Mouse (Mus musculus): Measurements from ENCODE around the gene Taf3. TPM values are rescaled to one million over a fixed set of nuclear protein-coding genes. Genes with fewer than 3 reads are reported as not detected.

The Taf3 gene
- total and polyA plus RNA-seq, 3 experiments, result 3.1 to 13.4 (median 6.0) TPM

DNA sequence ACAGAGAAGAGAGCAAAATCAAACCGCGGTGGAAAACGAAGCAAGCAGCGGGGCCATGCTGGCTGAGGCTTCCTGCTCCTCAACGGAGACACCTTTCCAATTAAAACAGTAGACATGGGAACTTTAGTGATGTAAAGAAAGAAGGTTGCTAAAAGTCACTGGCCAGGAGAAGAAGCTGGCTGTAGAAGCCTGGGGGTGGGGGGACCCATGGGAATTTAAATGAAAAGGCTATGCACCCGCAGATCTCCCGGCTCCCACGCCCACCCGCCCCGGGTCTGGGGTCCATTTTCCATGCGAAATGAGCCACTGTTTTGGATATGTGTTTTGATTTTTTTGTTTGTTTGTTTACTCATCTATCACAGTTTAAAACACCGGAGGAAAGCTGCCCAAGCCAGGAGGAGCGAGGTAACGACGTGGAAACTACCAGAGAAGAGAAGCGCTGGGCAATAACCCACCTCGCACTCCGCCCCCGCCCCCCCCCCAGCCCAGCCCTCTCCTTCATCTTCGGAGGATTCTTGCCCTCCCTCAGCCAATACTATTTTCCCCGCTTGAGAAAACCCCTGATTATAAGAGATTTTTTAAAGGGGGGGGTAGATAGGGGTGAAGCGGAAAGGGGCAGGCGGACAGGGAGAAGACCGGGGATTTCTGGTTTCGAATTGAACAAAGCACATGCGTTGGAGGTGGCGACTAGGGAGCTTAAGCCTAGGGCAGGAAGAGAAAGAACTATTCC, 164.4 kb downstream of the Taf3 start:
- no peak for DNase-seq (ENCODE audit: extremely low read depth)
- no peak overlapping the region for H3K4me3 ChIP-seq (replicated peaks in 1 of 3; ENCODE audit: low read depth in 2 of 3, low read length in 2 of 3, poor library complexity in 1 of 3)
- in situ Hi-C loops (cut with MboI; ENCODE audit: low pct_ligation_motif_present, low pct_unique_long_range_greater_than_20kb, low sequenced_read_pairs), result loop anchor here (25.0 kb wide), 1 partner anchor 422 kb away; no protein-coding TSS in a partner anchor
- TF ChIP-seq KAT2A (IDR thresholded peaks at IDR 0.05; ENCODE audit: insufficient replicate concordance, low read length), result no peak
- no peak for TF ChIP-seq IRF4 (IDR thresholded peaks at IDR 0.05; ENCODE audit: low read depth, low read length)
- TF ChIP-seq GABPA (IDR thresholded peaks at IDR 0.05; ENCODE audit: insufficient replicate concordance, low read depth, low read length), result no peak
- no peak for TF ChIP-seq MAZ (IDR thresholded peaks at IDR 0.05; ENCODE audit: low read depth, low read length)
- TF ChIP-seq ETS1 (conservative IDR thresholded peaks at IDR 0.05; ENCODE audit: low read depth, low read length), result no peak
- no peak for TF ChIP-seq ELF1 (IDR thresholded peaks at IDR 0.05; ENCODE audit: low read depth, low read length)
- TF ChIP-seq ZKSCAN1 (IDR thresholded peaks at IDR 0.05; ENCODE audit: borderline replicate concordance, low read depth, low read length), result no peak
- no peak for TF ChIP-seq MAX (IDR thresholded peaks at IDR 0.05; ENCODE audit: low read length)
- no peak for TF ChIP-seq HCFC1 (IDR thresholded peaks at IDR 0.05; ENCODE audit: low read depth, low read length)
- no peak for TF ChIP-seq CHD2 (IDR thresholded peaks at IDR 0.05; ENCODE audit: low read length)
- no peak for TF ChIP-seq TBP (conservative IDR thresholded peaks at IDR 0.05; ENCODE audit: low read depth, low read length)
- TF ChIP-seq JUN (IDR thresholded peaks at IDR 0.05; ENCODE audit: insufficient read depth, low read depth, low read length), result no peak
- no peak for TF ChIP-seq MYC (IDR thresholded peaks at IDR 0.05; ENCODE audit: low read depth, low read length)
- TF ChIP-seq E2F4 (IDR thresholded peaks at IDR 0.05; ENCODE audit: insufficient replicate concordance, low read depth, low read length), result no peak
- no peak for TF ChIP-seq CTCF (conservative IDR thresholded peaks at IDR 0.05 in 1 of 2, IDR thresholded peaks at IDR 0.05 in 1 of 2; ENCODE audit: low read depth in 2 of 2, low read length in 2 of 2)
- TF ChIP-seq ZC3H11A (IDR thresholded peaks at IDR 0.05; ENCODE audit: low read depth, low read length), result no peak
- H3K27ac ChIP-seq (ENCODE audit: insufficient read depth, low read depth), result no peak overlapping the region
- dilution Hi-C loops (cut with MboI; ENCODE audit: extremely low pct_ligation_motif_present, extremely low pct_unique_long_range_greater_than_20kb, low sequenced_read_pairs), result no loop called here
- H3K27me3 ChIP-seq (replicated peaks), result no peaks in the 10 kb centered on the region
- H3K9ac ChIP-seq (ENCODE audit: insufficient read depth, low read depth), result no peak overlapping the region
- no peaks in the 10 kb centered on the region for H3K4me1 ChIP-seq (ENCODE audit: control insufficient read depth in 1 of 2, insufficient read depth in 2 of 2)
- no peaks in the 10 kb centered on the region for H3K9me3 ChIP-seq (replicated peaks; ENCODE audit: low read length)
- no peaks in the 10 kb centered on the region for H3K79me2 ChIP-seq (replicated peaks; ENCODE audit: control insufficient read depth, extremely low read depth, insufficient read depth, poor library complexity, severe bottlenecking)
- H3K36me3 ChIP-seq (replicated peaks in 1 of 2; ENCODE audit: control insufficient read depth in 1 of 2, insufficient read depth in 1 of 2, low read length in 1 of 2), result no peaks in the 10 kb centered on the region
- H3K4me2 ChIP-seq (ENCODE audit: insufficient read depth, low read depth, poor library complexity, severe bottlenecking), result no peak overlapping the region

DNA sequence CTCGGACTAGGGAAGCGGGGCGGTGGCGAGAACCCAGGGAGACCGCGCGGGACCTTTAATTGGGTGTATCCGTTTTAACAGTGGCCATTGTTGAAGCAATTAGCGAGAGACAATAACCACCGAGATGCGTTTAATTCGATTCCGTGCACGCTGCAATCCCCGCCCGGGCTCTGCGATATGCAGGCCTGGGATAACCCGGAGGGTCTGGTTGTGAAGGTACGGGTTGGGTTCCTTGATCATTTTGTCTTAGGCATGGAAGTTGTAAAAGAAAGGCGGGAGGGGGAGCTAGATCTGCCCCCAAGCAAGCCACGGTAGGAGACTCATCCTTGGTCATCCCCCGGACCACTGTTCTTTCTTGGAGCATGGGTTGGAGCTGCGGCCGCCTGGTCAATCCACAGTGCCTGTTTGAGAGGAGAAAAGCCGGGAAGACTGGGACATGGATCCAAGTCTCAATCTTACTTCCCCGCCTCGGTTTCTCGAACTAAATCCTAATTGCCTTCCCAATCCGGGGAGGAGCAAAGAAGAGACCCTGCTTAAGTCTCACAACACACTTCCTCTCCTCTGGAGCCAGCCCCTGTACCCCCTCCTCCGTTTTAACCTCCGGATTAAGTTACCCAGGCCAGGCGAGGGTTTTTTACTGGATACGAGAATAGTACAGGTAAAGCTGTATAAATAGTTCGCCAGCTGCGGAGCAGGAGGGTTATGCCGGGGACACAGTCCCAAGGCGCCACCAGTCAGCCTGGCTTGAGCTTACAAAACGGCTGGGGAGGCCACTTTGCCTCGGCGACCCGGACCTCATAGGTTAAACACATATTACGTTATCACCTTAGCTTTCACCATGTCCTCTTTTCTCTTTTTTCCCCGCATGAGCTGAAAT, 165.2 kb downstream of the Taf3 start:
- dilution Hi-C loops (cut with MboI; ENCODE audit: extremely low pct_ligation_motif_present, extremely low pct_unique_long_range_greater_than_20kb, low sequenced_read_pairs), result no loop called here
- Histone ChIP-seq H3K9me3 (replicated peaks; ENCODE audit: low read length) (no peaks in the 10 kb centered on the region), H3K36me3 (replicated peaks in 1 of 2; ENCODE audit: control insufficient read depth in 1 of 2, insufficient read depth in 1 of 2, low read length in 1 of 2) (no peaks in the 10 kb centered on the region), H3K4me2 (ENCODE audit: insufficient read depth, low read depth, poor library complexity, severe bottlenecking) (no peak overlapping the region), H3K79me2 (replicated peaks; ENCODE audit: control insufficient read depth, extremely low read depth, insufficient read depth, poor library complexity, severe bottlenecking) (no peaks in the 10 kb centered on the region), H3K4me3 (replicated peaks in 1 of 3; ENCODE audit: low read depth in 2 of 3, low read length in 2 of 3, poor library complexity in 1 of 3) (no peak overlapping the region), H3K9ac (ENCODE audit: insufficient read depth, low read depth) (no peak overlapping the region), H3K4me1 (ENCODE audit: control insufficient read depth in 1 of 2, insufficient read depth in 2 of 2) (no peaks in the 10 kb centered on the region), H3K27me3 (replicated peaks) (no peaks in the 10 kb centered on the region), H3K27ac (ENCODE audit: insufficient read depth, low read depth) (no peak overlapping the region)
- no peak for DNase-seq (ENCODE audit: extremely low read depth)
- TF ChIP-seq USF2 (conservative IDR thresholded peaks at IDR 0.05; ENCODE audit: low read depth, low read length) (no peak), CTCF (conservative IDR thresholded peaks at IDR 0.05 in 1 of 2, IDR thresholded peaks at IDR 0.05 in 1 of 2; ENCODE audit: low read depth in 2 of 2, low read length in 2 of 2) (no peak), MYC (IDR thresholded peaks at IDR 0.05; ENCODE audit: low read depth, low read length) (no peak), CHD1 (IDR thresholded peaks at IDR 0.05; ENCODE audit: low read depth, low read length) (no peak), ZC3H11A (IDR thresholded peaks at IDR 0.05; ENCODE audit: low read depth, low read length) (no peak), RAD21 (IDR thresholded peaks at IDR 0.05; ENCODE audit: low read depth, low read length) (no peak), NRF1 (IDR thresholded peaks at IDR 0.05; ENCODE audit: low read depth, low read length) (no peak), ZKSCAN1 (IDR thresholded peaks at IDR 0.05; ENCODE audit: borderline replicate concordance, low read depth, low read length) (no peak), MAFK (IDR thresholded peaks at IDR 0.05; ENCODE audit: insufficient replicate concordance, low read length) (no peak)
- in situ Hi-C loops (cut with MboI; ENCODE audit: low pct_ligation_motif_present, low pct_unique_long_range_greater_than_20kb, low sequenced_read_pairs), result loop anchor here (25.0 kb wide), 1 partner anchor 421 kb away; no protein-coding TSS in a partner anchor
